Mouse (Mus musculus) lung, adult 2 months (tissue): ENCODE results near the gene Rdm1.
"Not testable (repeated sequence)": the region's sequence is repeated elsewhere in the genome, so short reads cannot be mapped to it uniquely, and the experiment has no call there.

Experiments used
- CTCF ChIP-seq: fragments of 200-500 bp; IDR thresholded peaks from 2 replicates; pipeline ENCODE4 v1.5.1; 2011; ENCODE audit warnings: mild to moderate bottlenecking, low read length, control low read depth; ENCODE audit not compliant: insufficient read depth
- POLR2A ChIP-seq: fragments of 200-500 bp; IDR thresholded peaks from 2 replicates; pipeline ENCODE4 v1.6.1; 2011; ENCODE audit warnings: low read depth, mild to moderate bottlenecking, control low read depth, low read length, borderline replicate concordance; ENCODE audit errors: extremely low read depth

DNA sequence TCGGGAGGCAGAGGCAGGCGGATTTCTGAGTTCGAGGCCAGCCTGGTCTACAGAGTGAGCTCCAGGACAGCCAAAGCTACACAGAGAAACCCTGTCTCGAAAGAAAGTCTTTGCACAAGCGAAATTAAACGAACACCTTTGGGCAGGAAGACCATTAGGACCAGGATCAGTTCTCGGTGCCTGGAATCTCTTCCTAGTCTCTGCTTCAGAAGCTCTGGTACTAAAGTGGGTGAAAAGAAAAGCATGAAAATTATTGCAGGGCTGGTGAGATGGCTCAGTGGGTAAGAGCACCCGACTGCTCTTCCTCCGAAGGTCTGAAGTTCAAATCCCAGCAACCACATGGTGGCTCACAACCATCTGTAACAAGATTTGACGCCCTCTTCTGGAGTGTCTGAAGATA is 20.1 kb downstream of the Rdm1 start:
- not testable (repeated sequence) for TF ChIP-seq CTCF, POLR2A
